Mouse (Mus musculus): ENCODE measurements around the gene Nudt7.

DNA sequence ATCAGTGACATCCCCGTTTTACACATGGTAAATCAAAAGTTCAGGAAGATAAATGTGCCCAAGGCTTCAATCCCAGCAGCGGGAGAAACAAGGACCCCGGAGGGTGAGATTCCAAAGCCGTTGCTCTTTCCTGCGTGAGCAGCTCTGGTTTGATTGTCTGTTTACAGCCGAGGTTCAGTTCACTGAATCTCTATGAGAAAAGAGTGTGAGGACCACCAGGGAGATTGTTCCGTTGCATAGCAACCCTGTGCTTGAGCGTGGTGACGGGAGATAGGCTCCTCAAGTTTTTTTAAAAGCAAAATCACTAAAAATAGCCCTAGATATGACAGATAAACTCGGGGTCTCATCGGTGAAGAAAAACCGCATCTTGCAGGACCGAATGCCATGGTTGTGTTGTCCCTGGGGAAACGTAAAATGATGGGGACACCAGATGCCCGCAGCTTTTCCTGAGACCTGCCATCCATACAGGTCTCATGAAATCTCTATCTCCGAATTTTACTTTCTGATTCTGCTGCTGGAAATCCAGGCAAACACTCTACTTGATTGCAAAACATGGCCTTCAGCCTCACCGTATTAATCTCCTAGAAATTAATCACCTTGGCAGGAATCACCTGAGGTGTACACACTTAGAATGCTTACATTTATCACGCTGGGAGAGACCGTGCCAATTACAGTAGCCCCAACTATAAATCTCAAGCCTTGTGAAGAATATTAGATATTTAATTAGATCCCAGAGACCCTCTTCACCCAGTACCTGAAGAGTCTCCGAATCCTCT is 23.8 kb upstream of the Nudt7 start:
- TF ChIP-seq POLR2A (IDR thresholded peaks at IDR 0.05; ENCODE audit: control insufficient read depth, extremely low read depth, insufficient read depth, low read length, poor library complexity), result no peak
- TF ChIP-seq CTCF (IDR thresholded peaks at IDR 0.05; ENCODE audit: borderline replicate concordance, control insufficient read depth, extremely low read depth, insufficient read depth, low read length, poor library complexity), result no peak
